In the genomic region with DNA sequence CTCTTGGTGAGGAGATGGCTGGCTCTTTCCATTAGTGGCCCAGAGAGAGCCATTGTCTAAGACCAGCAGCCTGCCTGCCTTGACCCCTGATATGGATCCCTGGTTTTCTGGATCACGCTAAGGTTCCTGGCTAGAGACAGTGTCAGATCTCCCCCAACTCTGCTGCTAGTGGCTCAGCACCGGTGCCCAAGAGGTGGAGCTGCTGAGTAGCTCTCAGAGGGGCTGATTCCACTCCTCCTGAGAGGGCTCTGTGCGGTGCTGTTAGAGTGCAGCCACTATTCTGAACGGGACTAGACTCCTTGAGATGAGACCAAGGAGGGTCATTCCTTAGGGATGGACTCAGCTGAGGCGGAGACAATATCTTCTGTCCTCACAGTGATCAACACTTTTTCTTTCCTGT, we compare ENCODE assay signal across 13 mouse cellular contexts.
DNase-seq lines count a peak whose midpoint lies in the region; ATAC-seq and TF ChIP-seq lines count a peak whose summit lies in the region.
"Had no signal": no experiment of that assay in that cellular context is flagged by ENCODE, and none has a peak within 500 bp of the region (broad histone marks: within the 10 kb centered on the region; RNA-seq: fewer than 3 reads in every experiment).

No protein-coding gene starts in this region.

- no peak overlapping the region for H3K4me3 ChIP-seq in intestine, postnatal 0 days (ENCODE audit: low read depth, low read length)
- no peak overlapping the region for H3K4me3 ChIP-seq in intestine, embryonic 16.5 days (ENCODE audit: low read length)
- no peak overlapping the region for H3K4me3 ChIP-seq in lung, postnatal 0 days (ENCODE audit: low read depth, low read length)
- no peak overlapping the region for H3K4me3 ChIP-seq in lung, adult 2 months (replicated peaks; ENCODE audit: extremely low read depth, low read depth, low read length)
- H3K4me3 ChIP-seq: erythroblast, embryonic 14.5 days; intestine, embryonic 15.5 days; midbrain, embryonic 13.5 days had no signal

- H3K36me3 ChIP-seq in intestine, postnatal 0 days (ENCODE audit: control insufficient read depth, insufficient read depth) = no peaks in the 10 kb centered on the region
- H3K36me3 ChIP-seq in intestine, embryonic 16.5 days (ENCODE audit: control insufficient read depth, insufficient read depth, low read length) = no peaks in the 10 kb centered on the region
- no peaks in the 10 kb centered on the region for H3K36me3 ChIP-seq in lung, postnatal 0 days (ENCODE audit: insufficient read depth, low read length)
- H3K36me3 ChIP-seq: intestine, embryonic 15.5 days; midbrain, embryonic 13.5 days had no signal

- H3K27me3 ChIP-seq in intestine, postnatal 0 days (replicated peaks; ENCODE audit: control insufficient read depth, insufficient read depth, low read length) = no peaks in the 10 kb centered on the region
- no peaks in the 10 kb centered on the region for H3K27me3 ChIP-seq in intestine, embryonic 16.5 days (replicated peaks; ENCODE audit: control insufficient read depth, insufficient read depth, low read length)
- no peaks in the 10 kb centered on the region for H3K27me3 ChIP-seq in lung, postnatal 0 days (replicated peaks; ENCODE audit: insufficient read depth, low read length)
- H3K27me3 ChIP-seq: intestine, embryonic 15.5 days; midbrain, embryonic 13.5 days had no signal

- no peak overlapping the region for H3K27ac ChIP-seq in intestine, postnatal 0 days (ENCODE audit: low read depth, low read length)
- no peak overlapping the region for H3K27ac ChIP-seq in intestine, embryonic 16.5 days (ENCODE audit: low read length)
- H3K27ac ChIP-seq in lung, postnatal 0 days (ENCODE audit: low read length) = no peak overlapping the region
- H3K27ac ChIP-seq: intestine, embryonic 15.5 days; midbrain, embryonic 13.5 days had no signal

- peak; percentile 49 for TF ChIP-seq CTCF in intestine, postnatal 0 days (IDR thresholded peaks at IDR 0.05; ENCODE audit: low read depth)
- TF ChIP-seq CTCF in lung, postnatal 0 days (IDR thresholded peaks at IDR 0.05) = 0 out of 2 replicates have a peak, but pooled peaks have one; percentile 6
- TF ChIP-seq CTCF in lung, adult 2 months (IDR thresholded peaks at IDR 0.05; ENCODE audit: insufficient read depth, low read length) = no peak
- peak; percentile 23; the same call in 1 of the 2 replicates for TF ChIP-seq CTCF in brain, embryonic 14.5 days (IDR thresholded peaks at IDR 0.05; ENCODE audit: borderline replicate concordance, extremely low read depth, insufficient read depth, insufficient read length)

- no peak for ATAC-seq in intestine, postnatal 0 days
- no peak for ATAC-seq in intestine, embryonic 16.5 days
- ATAC-seq in lung, postnatal 0 days = no peak
- ATAC-seq: intestine, embryonic 15.5 days; midbrain, embryonic 13.5 days had no signal

- no peaks in the 10 kb centered on the region for H3K9me3 ChIP-seq in intestine, postnatal 0 days (ENCODE audit: control insufficient read depth)
- H3K9me3 ChIP-seq in intestine, embryonic 16.5 days (ENCODE audit: control insufficient read depth, low read length) = peaks cover 6% of the 10 kb centered on the region; the same call in 1 of the 2 replicates
- H3K9me3 ChIP-seq in lung, postnatal 0 days (ENCODE audit: low read length) = no peaks in the 10 kb centered on the region
- H3K9me3 ChIP-seq: intestine, embryonic 15.5 days; midbrain, embryonic 13.5 days had no signal

- no peak for TF ChIP-seq EP300 in lung, postnatal 0 days (IDR thresholded peaks at IDR 0.05)

- no peak for TF ChIP-seq POLR2A in lung, adult 2 months (IDR thresholded peaks at IDR 0.05; ENCODE audit: borderline replicate concordance, extremely low read depth, low read depth, low read length)
- TF ChIP-seq POLR2A in brain, embryonic 14.5 days (IDR thresholded peaks at IDR 0.05; ENCODE audit: borderline replicate concordance, extremely low read depth, insufficient read depth, insufficient read length, poor library complexity, severe bottlenecking) = no peak

- no peak overlapping the region for H3K9ac ChIP-seq in intestine, postnatal 0 days (ENCODE audit: low read depth, low read length)
- no peak overlapping the region for H3K9ac ChIP-seq in intestine, embryonic 16.5 days (ENCODE audit: low read depth, low read length)
- H3K9ac ChIP-seq in lung, postnatal 0 days (replicated peaks; ENCODE audit: low read depth) = no peak overlapping the region
- H3K9ac ChIP-seq: intestine, embryonic 15.5 days; midbrain, embryonic 13.5 days had no signal

- no peak overlapping the region for H3K4me2 ChIP-seq in intestine, postnatal 0 days (replicated peaks; ENCODE audit: low read depth)
- H3K4me2 ChIP-seq in intestine, embryonic 16.5 days (ENCODE audit: low read depth, low read length) = no peak overlapping the region
- no peak overlapping the region for H3K4me2 ChIP-seq in lung, postnatal 0 days (replicated peaks; ENCODE audit: low read depth, low read length)
- H3K4me2 ChIP-seq: intestine, embryonic 15.5 days; midbrain, embryonic 13.5 days had no signal

- WGBS in intestine, postnatal 0 days = 54% methylated on average over 5 of the region's 5 CpGs
- 42% methylated on average over 5 of the region's 5 CpGs for WGBS in intestine, embryonic 16.5 days
- 33% methylated on average over 5 of the region's 5 CpGs for WGBS in lung, postnatal 0 days
- WGBS in lung, adult 2 months = 36% methylated on average over 5 of the region's 5 CpGs

- no peaks in the 10 kb centered on the region for H3K4me1 ChIP-seq in intestine, postnatal 0 days (replicated peaks; ENCODE audit: control insufficient read depth, insufficient read depth, low read length)
- 0 out of 2 replicates have a peak, but pooled peaks cover 5% of the 10 kb centered on the region for H3K4me1 ChIP-seq in intestine, embryonic 16.5 days (ENCODE audit: control insufficient read depth, insufficient read depth, low read length)
- no peaks in the 10 kb centered on the region for H3K4me1 ChIP-seq in lung, postnatal 0 days (ENCODE audit: insufficient read depth, low read depth, low read length)
- no peaks in the 10 kb centered on the region for H3K4me1 ChIP-seq in lung, adult 2 months (ENCODE audit: control insufficient read depth, insufficient read depth, low read length)
- H3K4me1 ChIP-seq: intestine, embryonic 15.5 days had no signal

- DNase-seq in lung, postnatal 0 days (ENCODE audit: low spot score) = no peak
- DNase-seq in lung, adult 2 months = no peak
- no peak for DNase-seq in brain, embryonic 14.5 days (ENCODE audit: low read depth)
- peak; percentile 31 to 49 for DNase-seq in kidney, postnatal 4 days
- no peak for DNase-seq in retina, postnatal 1 day
- DNase-seq: adrenal gland, adult 8-10 months; liver; lung, postnatal 4 days had no signal

Comparison
In these comparisons a context has a peak if more than half of its experiments do, and no peak if none do; other contexts are left out.
1. DNase-seq: peak in kidney, postnatal 4 days (2 of 2); none in lung, postnatal 0 days (single experiment), lung, adult 2 months (single experiment), brain, embryonic 14.5 days (single experiment) and retina, postnatal 1 day (single experiment).